Mouse (Mus musculus): ENCODE results near the gene Galnt14. TPM values are rescaled to one million over a fixed set of nuclear protein-coding genes. Genes with fewer than 3 reads are reported as not detected.

The Galnt14 gene
- total and polyA plus RNA-seq, 2 experiments from 2014 or later, result 15.5 to 17.3 TPM

- Histone ChIP-seq H3K27ac (no peak overlapping the region), H3K27me3 (ENCODE audit: insufficient read depth, low read length) (no peaks in the 10 kb centered on the region), H3K4me1 (ENCODE audit: insufficient read depth, low read length) (no peaks in the 10 kb centered on the region), H3K36me3 (ENCODE audit: insufficient read depth, low read length) (no peaks in the 10 kb centered on the region), H3K4me3 (ENCODE audit: low read length) (no peak overlapping the region), H3K4me2 (ENCODE audit: low read depth, low read length) (no peak overlapping the region), H3K9ac (replicated peaks; ENCODE audit: low read length) (no peak overlapping the region), H3K9me3 (ENCODE audit: low read length) (no peaks in the 10 kb centered on the region)
- DNase-seq (ENCODE audit: low spot score) (no peak), ATAC-seq (no peak)
- TF ChIP-seq CTCF (IDR thresholded peaks at IDR 0.05; ENCODE audit: low read depth), result no peak
- WGBS, result 74% methylated on average over 1 of the region's 1 CpGs
Observed at GRCm38 (mm10) chr17:73518359-73518758, 191.9 kb downstream of the Galnt14 start.

DNA sequence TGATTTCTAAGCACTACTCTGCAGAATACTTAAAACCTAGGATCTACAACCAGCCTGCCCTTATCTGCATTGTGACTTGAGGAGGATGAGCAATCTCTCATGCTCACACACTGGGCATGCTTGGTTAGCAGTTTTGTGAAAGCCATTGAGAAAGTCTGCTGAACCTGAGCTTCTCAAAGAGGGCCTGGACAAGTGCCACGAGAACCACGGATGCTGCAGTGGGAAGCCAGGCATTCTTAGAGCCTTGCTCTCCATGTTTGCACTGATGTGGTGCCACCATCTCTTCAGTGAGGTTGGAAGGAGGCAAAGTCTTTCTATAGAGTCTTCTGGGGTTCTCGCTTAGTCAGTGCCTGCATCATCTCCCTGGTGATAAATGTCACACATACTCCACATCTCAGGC lies 194.7 kb downstream of the Galnt14 start:
- Histone ChIP-seq H3K36me3 (ENCODE audit: insufficient read depth, low read length) (no peaks in the 10 kb centered on the region), H3K9ac (replicated peaks; ENCODE audit: low read length) (no peak overlapping the region), H3K27ac (no peak overlapping the region), H3K9me3 (ENCODE audit: low read length) (no peaks in the 10 kb centered on the region), H3K4me3 (ENCODE audit: low read length) (no peak overlapping the region), H3K4me1 (ENCODE audit: insufficient read depth, low read length) (no peaks in the 10 kb centered on the region), H3K4me2 (ENCODE audit: low read depth, low read length) (no peak overlapping the region), H3K27me3 (ENCODE audit: insufficient read depth, low read length) (no peaks in the 10 kb centered on the region)
- no peak for TF ChIP-seq CTCF (IDR thresholded peaks at IDR 0.05; ENCODE audit: low read depth)
- ATAC-seq, result no peak
- WGBS, result 77% methylated on average over 3 of the region's 3 CpGs
- DNase-seq (ENCODE audit: low spot score), result no peak

- 87% methylated on average over 1 of the region's 1 CpGs for WGBS
- no peak for TF ChIP-seq CTCF (IDR thresholded peaks at IDR 0.05; ENCODE audit: low read depth)
- ATAC-seq (no peak), DNase-seq (ENCODE audit: low spot score) (no peak)
- Histone ChIP-seq H3K4me2 (ENCODE audit: low read depth, low read length) (no peak overlapping the region), H3K27me3 (ENCODE audit: insufficient read depth, low read length) (no peaks in the 10 kb centered on the region), H3K4me3 (ENCODE audit: low read length) (no peak overlapping the region), H3K9ac (replicated peaks; ENCODE audit: low read length) (no peak overlapping the region), H3K4me1 (ENCODE audit: insufficient read depth, low read length) (no peaks in the 10 kb centered on the region), H3K36me3 (ENCODE audit: insufficient read depth, low read length) (no peaks in the 10 kb centered on the region), H3K9me3 (ENCODE audit: low read length) (no peaks in the 10 kb centered on the region), H3K27ac (no peak overlapping the region)
Observed at GRCm38 (mm10) chr17:73514862-73515261, 195.4 kb downstream of the Galnt14 start.

DNA sequence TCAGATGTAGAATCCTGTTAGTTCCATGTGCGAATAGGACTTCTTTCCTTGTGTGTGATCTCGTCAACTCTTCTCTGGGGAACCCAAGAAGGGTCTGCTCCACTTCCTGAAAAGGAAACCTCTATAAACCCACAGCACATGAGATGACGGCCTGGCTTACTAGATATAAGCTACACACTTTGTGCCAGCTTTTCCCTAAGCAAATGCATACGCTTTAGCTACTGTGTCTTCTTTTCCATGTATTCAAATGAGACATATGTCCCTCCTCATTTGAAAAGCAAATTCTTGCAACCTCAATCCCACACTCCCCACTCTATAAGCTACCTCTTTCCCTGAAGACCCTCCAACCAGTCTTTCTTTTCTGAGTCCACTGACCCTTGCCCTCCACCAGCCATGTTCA lies 196.0 kb downstream of the Galnt14 start:
- no peak for DNase-seq (ENCODE audit: low spot score)

GRCm38 (mm10) chr17:73512844-73513243 lies 197.4 kb downstream of the Galnt14 start:
- Histone ChIP-seq H3K9me3 (ENCODE audit: low read length) (no peaks in the 10 kb centered on the region), H3K27ac (no peak overlapping the region), H3K36me3 (ENCODE audit: insufficient read depth, low read length) (no peaks in the 10 kb centered on the region), H3K27me3 (ENCODE audit: insufficient read depth, low read length) (no peaks in the 10 kb centered on the region), H3K4me1 (ENCODE audit: insufficient read depth, low read length) (no peaks in the 10 kb centered on the region), H3K4me3 (ENCODE audit: low read length) (no peak overlapping the region), H3K4me2 (ENCODE audit: low read depth, low read length) (no peak overlapping the region), H3K9ac (replicated peaks; ENCODE audit: low read length) (no peak overlapping the region)
- WGBS, result 81% methylated on average over 5 of the region's 5 CpGs
- DNase-seq (ENCODE audit: low spot score) (no peak), ATAC-seq (no peak)
- no peak for TF ChIP-seq CTCF (IDR thresholded peaks at IDR 0.05; ENCODE audit: low read depth)

More for the DNA sequence above, 196.0 kb downstream of the Galnt14 start:
- no peak overlapping the region for H3K9ac ChIP-seq (replicated peaks; ENCODE audit: low read length)
- H3K27me3 ChIP-seq (ENCODE audit: insufficient read depth, low read length), result no peaks in the 10 kb centered on the region
- H3K4me1 ChIP-seq (ENCODE audit: insufficient read depth, low read length), result no peaks in the 10 kb centered on the region
- no peak for ATAC-seq
- H3K36me3 ChIP-seq (ENCODE audit: insufficient read depth, low read length), result no peaks in the 10 kb centered on the region
- no peaks in the 10 kb centered on the region for H3K9me3 ChIP-seq (ENCODE audit: low read length)
- WGBS, result 87% methylated on average over 4 of the region's 4 CpGs
- no peak overlapping the region for H3K4me2 ChIP-seq (ENCODE audit: low read depth, low read length)
- TF ChIP-seq CTCF (IDR thresholded peaks at IDR 0.05; ENCODE audit: low read depth), result no peak
- no peak overlapping the region for H3K27ac ChIP-seq
- no peak overlapping the region for H3K4me3 ChIP-seq (ENCODE audit: low read length)

- H3K4me3 ChIP-seq (ENCODE audit: low read length), result no peak overlapping the region
- no peaks in the 10 kb centered on the region for H3K36me3 ChIP-seq (ENCODE audit: insufficient read depth, low read length)
- H3K9me3 ChIP-seq (ENCODE audit: low read length), result no peaks in the 10 kb centered on the region
- 0 out of 2 replicates have a peak overlapping the region, but pooled peaks have one; percentile 5 for H3K27ac ChIP-seq
- WGBS, result 48% methylated on average over 13 of the region's 13 CpGs
- ATAC-seq, result peak; percentile 88
- H3K4me2 ChIP-seq (ENCODE audit: low read depth, low read length), result no peak overlapping the region
- DNase-seq (ENCODE audit: low spot score), result peak; percentile 66
- no peaks in the 10 kb centered on the region for H3K4me1 ChIP-seq (ENCODE audit: insufficient read depth, low read length)
- H3K9ac ChIP-seq (replicated peaks; ENCODE audit: low read length), result no peak overlapping the region
- no peaks in the 10 kb centered on the region for H3K27me3 ChIP-seq (ENCODE audit: insufficient read depth, low read length)
- no peak for TF ChIP-seq CTCF (IDR thresholded peaks at IDR 0.05; ENCODE audit: low read depth)
Observed at GRCm38 (mm10) chr17:73507804-73508535, 202.3 kb downstream of the Galnt14 start.

DNA sequence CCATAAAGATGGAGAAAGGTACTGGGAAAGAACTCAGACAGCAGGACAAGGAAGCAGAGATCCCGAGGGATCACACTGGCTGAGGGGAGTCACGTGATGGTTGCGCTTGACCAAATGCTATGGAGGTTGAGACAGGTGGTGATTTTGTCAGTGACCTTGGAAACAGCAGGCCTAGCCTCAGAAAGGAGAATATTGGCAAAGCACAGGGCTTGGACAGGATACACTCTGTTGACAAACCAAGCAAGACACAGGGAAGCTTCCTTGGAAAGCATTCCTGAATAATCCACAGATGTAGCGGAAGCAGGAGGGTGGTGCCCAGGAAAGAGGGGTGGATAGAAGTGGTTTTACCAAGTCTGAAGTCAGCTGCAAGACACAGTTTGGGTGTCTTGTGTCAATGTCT lies 206.1 kb downstream of the Galnt14 start:
- DNase-seq (ENCODE audit: low spot score), result peak; percentile 14
- no peaks in the 10 kb centered on the region for H3K27me3 ChIP-seq (ENCODE audit: insufficient read depth, low read length)
- H3K4me3 ChIP-seq (ENCODE audit: low read length), result no peak overlapping the region
- no peaks in the 10 kb centered on the region for H3K36me3 ChIP-seq (ENCODE audit: insufficient read depth, low read length)
- WGBS, result 84% methylated on average over 4 of the region's 4 CpGs
- no peak overlapping the region for H3K4me2 ChIP-seq (ENCODE audit: low read depth, low read length)
- H3K9me3 ChIP-seq (ENCODE audit: low read length), result no peaks in the 10 kb centered on the region
- H3K4me1 ChIP-seq (ENCODE audit: insufficient read depth, low read length), result no peaks in the 10 kb centered on the region
- no peak overlapping the region for H3K27ac ChIP-seq
- H3K9ac ChIP-seq (replicated peaks; ENCODE audit: low read length), result no peak overlapping the region
- TF ChIP-seq CTCF (IDR thresholded peaks at IDR 0.05; ENCODE audit: low read depth), result no peak
- no peak for ATAC-seq

All from hindbrain, postnatal 0 days (tissue).